Mouse (Mus musculus) inflammation-experienced regulatory T-cells (primary cell): ENCODE results near the gene Cavin2. TPM values are rescaled to one million over a fixed set of nuclear protein-coding genes. Genes with fewer than 3 reads are reported as not detected.

Experiments used
- polyA plus RNA-seq, 2 experiments: library from polyadenylated mRNA; unstranded; fragments of 100-300 nt; shearing (Covaris generic); gene quantifications; one replicate each; pipeline ENCODE4 v1.2.1; 2017

Gene Cavin2
- polyA plus RNA-seq, result not detected

DNA sequence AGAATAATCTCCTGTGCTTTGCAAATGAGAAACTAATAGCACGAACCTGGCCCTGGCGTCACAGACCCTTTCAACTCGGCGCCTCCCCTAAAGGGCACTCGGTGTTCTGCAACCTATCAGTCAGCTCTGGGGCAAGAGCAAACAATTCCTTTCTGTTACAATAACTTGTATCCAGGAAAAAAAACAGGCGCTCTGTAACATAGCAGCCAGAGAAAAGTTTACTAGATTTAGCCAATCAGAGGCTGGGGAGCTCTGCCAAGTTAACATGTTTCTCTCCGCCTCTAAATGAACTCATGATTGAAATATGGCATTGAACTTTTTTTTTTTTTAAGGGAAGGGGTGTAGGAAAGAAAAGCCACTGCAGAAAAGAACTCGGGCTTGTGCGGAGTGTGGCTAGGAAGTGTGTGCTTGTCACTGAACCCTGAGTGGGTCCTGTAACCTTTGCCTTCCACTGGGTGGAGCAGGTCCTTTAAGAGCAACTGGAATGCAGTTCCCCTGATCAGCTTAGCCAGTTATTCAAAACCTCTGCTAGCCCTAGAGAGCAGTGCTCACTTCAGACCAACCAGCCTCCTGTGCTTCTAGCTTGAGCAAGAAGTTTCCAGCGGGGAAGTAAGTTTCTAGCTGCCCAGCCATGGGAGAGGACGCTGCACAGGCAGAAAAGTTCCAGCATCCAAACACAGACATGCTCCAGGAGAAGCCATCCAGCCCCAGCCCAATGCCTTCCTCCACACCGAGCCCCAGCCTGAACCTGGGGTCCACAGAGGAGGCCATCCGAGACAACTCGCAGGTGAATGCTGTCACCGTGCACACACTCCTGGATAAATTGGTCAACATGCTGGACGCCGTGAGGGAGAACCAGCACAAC lies at the start of gene Cavin2:
TSS of gene Cavin2 (plus strand) at position 372 of the 865 bp plus-strand sequence.

Other genes with a start within 250 kb of the Cavin2 start
- 10 to 100 TPM; 83.2 to 90.3 TPM for gene Nabp1, start 189.3 kb downstream of the Cavin2 start, polyA plus RNA-seq